Mouse (Mus musculus) heart, embryonic 10.5 days (tissue): ENCODE data around the gene Foxn4. TPM values are rescaled to one million over a fixed set of nuclear protein-coding genes. Genes with fewer than 3 reads are reported as not detected.

ENCODE experiments used
- DNase-seq: peaks from one replicate; pipeline ENCODE4 v3.0.0-alpha.2; 2017; ENCODE audit warnings: low spot score
- H3K27ac ChIP-seq: fragments of 300-500 bp; sonication (generic); 2 replicates; pipeline ENCODE4 v1.5.1; 2016; ENCODE audit warnings: mild to moderate bottlenecking
- H3K27me3 ChIP-seq: fragments of 300-500 bp; sonication (generic); 2 replicates; pipeline ENCODE4 v1.6.1; 2016; ENCODE audit warnings: mild to moderate bottlenecking; ENCODE audit not compliant: poor library complexity, insufficient read depth, severe bottlenecking
- H3K36me3 ChIP-seq: fragments of 300-500 bp; sonication (generic); 2 replicates; pipeline ENCODE4 v1.6.1; 2016; ENCODE audit warnings: mild to moderate bottlenecking, moderate library complexity
- H3K4me1 ChIP-seq: fragments of 300-500 bp; sonication (generic); 2 replicates; pipeline ENCODE4 v1.6.1; 2016; ENCODE audit warnings: mild to moderate bottlenecking
- H3K4me3 ChIP-seq: fragments of 300-500 bp; sonication (generic); 2 replicates; pipeline ENCODE4 v1.5.1; 2016; ENCODE audit warnings: mild to moderate bottlenecking, moderate library complexity
- H3K9me3 ChIP-seq: fragments of 300-500 bp; sonication (generic); 2 replicates; pipeline ENCODE4 v1.6.1; 2016; ENCODE audit warnings: mild to moderate bottlenecking, moderate library complexity
- WGBS: fragments of 180-500 bp; shearing (Covaris S2); methylation state at CpG from one replicate; pipeline ENCODE4 v1.1.7; 2016; 5-methylcytosine and 5-hydroxymethylcytosine counted together
- polyA plus RNA-seq: library from polyadenylated mRNA; unstranded; fragments of >200 nt; fragmentation: Nextera tagmentation; extraction: Ambion mirVana; gene quantifications from 2 replicates; pipeline ENCODE4 v1.2.1, GENCODE M21; 2016

Gene Foxn4
- polyA plus RNA-seq, 1 experiment from 2014 or later: not detected

- Histone ChIP-seq H3K27me3 (peaks cover 56% of the 10 kb centered on the region), H3K9me3 (no peaks in the 10 kb centered on the region), H3K36me3 (no peaks in the 10 kb centered on the region), H3K27ac (no peak overlapping the region), H3K4me3 (no peak overlapping the region), H3K4me1 (peaks cover 4% of the 10 kb centered on the region; the same call in 1 of the 2 replicates)
- 75% methylated on average over 8 of the region's 8 CpGs for WGBS
- no peak for DNase-seq
These were observed 8.8 kb downstream of the Foxn4 start for GRCm38 (mm10) chr5:114264791-114265190.

GRCm38 (mm10) chr5:114264030-114264459 is 9.6 kb downstream of the Foxn4 start:
- no peaks in the 10 kb centered on the region for H3K4me1 ChIP-seq
- no peak overlapping the region for H3K4me3 ChIP-seq
- H3K27ac ChIP-seq: no peak overlapping the region
- DNase-seq: no peak
- no peaks in the 10 kb centered on the region for H3K36me3 ChIP-seq
- no peaks in the 10 kb centered on the region for H3K9me3 ChIP-seq
- 87% methylated on average over 8 of the region's 8 CpGs for WGBS
- peaks cover 49% of the 10 kb centered on the region for H3K27me3 ChIP-seq

GRCm38 (mm10) chr5:114261494-114261893 is 12.1 kb downstream of the Foxn4 start:
- H3K27me3 ChIP-seq: peaks cover 29% of the 10 kb centered on the region
- no peaks in the 10 kb centered on the region for H3K36me3 ChIP-seq
- no peaks in the 10 kb centered on the region for H3K4me1 ChIP-seq
- no peak overlapping the region for H3K27ac ChIP-seq
- no peak for DNase-seq
- H3K4me3 ChIP-seq: no peak overlapping the region
- H3K9me3 ChIP-seq: no peaks in the 10 kb centered on the region

GRCm38 (mm10) chr5:114259495-114259894 is 14.1 kb downstream of the Foxn4 start:
- WGBS: 68% methylated on average over 10 of the region's 10 CpGs
- H3K27ac ChIP-seq: no peak overlapping the region
- H3K9me3 ChIP-seq: no peaks in the 10 kb centered on the region
- DNase-seq: no peak
- H3K27me3 ChIP-seq: peaks cover 27% of the 10 kb centered on the region
- no peak overlapping the region for H3K4me3 ChIP-seq
- H3K36me3 ChIP-seq: no peaks in the 10 kb centered on the region
- no peaks in the 10 kb centered on the region for H3K4me1 ChIP-seq

GRCm38 (mm10) chr5:114248174-114248589 is 25.4 kb downstream of the Foxn4 start:
- H3K27ac ChIP-seq: 0 out of 2 replicates have a peak overlapping the region, but pooled peaks have one; percentile 23
- H3K27me3 ChIP-seq: peaks cover 9% of the 10 kb centered on the region; the same call in 1 of the 2 replicates
- WGBS: 16% methylated on average over 14 of the region's 14 CpGs
- 0 out of 2 replicates have a peak overlapping the region, but pooled peaks have one; percentile 8 for H3K4me3 ChIP-seq
- peaks cover 45% of the 10 kb centered on the region for H3K36me3 ChIP-seq
- H3K4me1 ChIP-seq: peaks cover 4% of the 10 kb centered on the region; the same call in 1 of the 2 replicates
- H3K9me3 ChIP-seq: no peaks in the 10 kb centered on the region
- peak; percentile 82 for DNase-seq

GRCm38 (mm10) chr5:114246465-114246864 is 27.1 kb downstream of the Foxn4 start:
- Histone ChIP-seq H3K4me1 (peaks cover 4% of the 10 kb centered on the region; the same call in 1 of the 2 replicates), H3K27me3 (0 out of 2 replicates have a peak, but pooled peaks cover 5% of the 10 kb centered on the region), H3K4me3 (no peak overlapping the region), H3K9me3 (no peaks in the 10 kb centered on the region), H3K36me3 (peaks cover 58% of the 10 kb centered on the region), H3K27ac (no peak overlapping the region)
- no peak for DNase-seq
- WGBS: 75% methylated on average over 7 of the region's 7 CpGs

- Histone ChIP-seq H3K27me3 (peaks cover 9% of the 10 kb centered on the region), H3K4me1 (0 out of 2 replicates have a peak, but pooled peaks cover 7% of the 10 kb centered on the region), H3K4me3 (no peak overlapping the region), H3K36me3 (peaks cover 35% of the 10 kb centered on the region; the same call in 1 of the 2 replicates), H3K9me3 (no peaks in the 10 kb centered on the region), H3K27ac (no peak overlapping the region)
- no peak for DNase-seq
- 55% methylated on average over 14 of the region's 14 CpGs for WGBS
These were observed 33.9 kb downstream of the Foxn4 start for GRCm38 (mm10) chr5:114239737-114240136.

- DNase-seq: no peak
- peaks cover 32% of the 10 kb centered on the region; the same call in 1 of the 2 replicates for H3K36me3 ChIP-seq
These were observed 34.7 kb downstream of the Foxn4 start for GRCm38 (mm10) chr5:114238924-114239323.

GRCm38 (mm10) chr5:114228901-114229300 is 44.7 kb downstream of the Foxn4 start:
- DNase-seq: no peak
- Histone ChIP-seq H3K4me1 (no peaks in the 10 kb centered on the region), H3K9me3 (no peaks in the 10 kb centered on the region; the same call in 1 of the 2 replicates), H3K27ac (no peak overlapping the region), H3K36me3 (peaks cover 85% of the 10 kb centered on the region), H3K27me3 (no peaks in the 10 kb centered on the region), H3K4me3 (no peak overlapping the region)
- 81% methylated on average over 5 of the region's 5 CpGs for WGBS

More at GRCm38 (mm10) chr5:114238924-114239323, 34.7 kb downstream of the Foxn4 start:
- no peak overlapping the region for H3K4me3 ChIP-seq
- 23% methylated on average over 7 of the region's 7 CpGs for WGBS
- peaks cover 9% of the 10 kb centered on the region for H3K27me3 ChIP-seq
- H3K27ac ChIP-seq: no peak overlapping the region
- H3K4me1 ChIP-seq: 0 out of 2 replicates have a peak, but pooled peaks cover 7% of the 10 kb centered on the region
- H3K9me3 ChIP-seq: no peaks in the 10 kb centered on the region

- WGBS: 91% methylated on average over 7 of the region's 7 CpGs
- Histone ChIP-seq H3K4me1 (no peaks in the 10 kb centered on the region), H3K36me3 (peaks cover 94% of the 10 kb centered on the region), H3K27ac (no peak overlapping the region), H3K9me3 (no peaks in the 10 kb centered on the region; the same call in 1 of the 2 replicates), H3K4me3 (no peak overlapping the region), H3K27me3 (no peaks in the 10 kb centered on the region)
- no peak for DNase-seq
These were observed 47.6 kb downstream of the Foxn4 start for GRCm38 (mm10) chr5:114226051-114226450.

GRCm38 (mm10) chr5:114218771-114219170 is 54.8 kb downstream of the Foxn4 start:
- Histone ChIP-seq H3K9me3 (no peaks in the 10 kb centered on the region; the same call in 1 of the 2 replicates), H3K4me1 (0 out of 2 replicates have a peak, but pooled peaks cover 3% of the 10 kb centered on the region), H3K4me3 (no peak overlapping the region), H3K27ac (no peak overlapping the region), H3K27me3 (no peaks in the 10 kb centered on the region), H3K36me3 (peaks cover 85% of the 10 kb centered on the region)
- 78% methylated on average over 14 of the region's 14 CpGs for WGBS
- no peak for DNase-seq

- Histone ChIP-seq H3K36me3 (peaks cover 83% of the 10 kb centered on the region), H3K27me3 (no peaks in the 10 kb centered on the region), H3K4me3 (no peak overlapping the region), H3K9me3 (no peaks in the 10 kb centered on the region), H3K27ac (no peak overlapping the region), H3K4me1 (0 out of 2 replicates have a peak, but pooled peaks cover 3% of the 10 kb centered on the region)
- no peak for DNase-seq
- 57% methylated on average over 10 of the region's 10 CpGs for WGBS
These were observed 60.4 kb downstream of the Foxn4 start for GRCm38 (mm10) chr5:114213183-114213582.

GRCm38 (mm10) chr5:114206158-114206557 is 67.4 kb downstream of the Foxn4 start:
- H3K9me3 ChIP-seq: no peaks in the 10 kb centered on the region
- no peaks in the 10 kb centered on the region for H3K27me3 ChIP-seq
- no peak overlapping the region for H3K4me3 ChIP-seq
- no peak overlapping the region for H3K27ac ChIP-seq
- WGBS: 74% methylated on average over 2 of the region's 2 CpGs
- no peaks in the 10 kb centered on the region for H3K4me1 ChIP-seq
- peaks cover 72% of the 10 kb centered on the region for H3K36me3 ChIP-seq
- DNase-seq: no peak
